Mouse (Mus musculus) lung, postnatal 0 days (tissue): Measurements from ENCODE around the gene Amotl2.

ENCODE experiments used
- CTCF ChIP-seq: IDR thresholded peaks from 2 replicates; pipeline ENCODE4 v1.5.1; 2016; ENCODE audit warnings: antibody characterized with exemption, mild to moderate bottlenecking
- EP300 ChIP-seq: IDR thresholded peaks from 2 replicates; pipeline ENCODE4 v1.6.1; 2016; ENCODE audit warnings: antibody characterized with exemption, mild to moderate bottlenecking, control low read depth

GRCm38 (mm10) chr9:102673381-102673780, 43.1 kb upstream of the Amotl2 start:
- TF ChIP-seq CTCF = no peak
- TF ChIP-seq EP300 = no peak
